Mouse (Mus musculus) spleen, adult 18-20 months (tissue): Measurements from ENCODE around the gene Rbpj.

Experiments used
- DNase-seq, 2 experiments: peaks; one replicate each; pipeline ENCODE4 v3.0.0; 2022; ENCODE audit warnings: mixed read lengths in 2 of 2

The Rbpj gene

DNA sequence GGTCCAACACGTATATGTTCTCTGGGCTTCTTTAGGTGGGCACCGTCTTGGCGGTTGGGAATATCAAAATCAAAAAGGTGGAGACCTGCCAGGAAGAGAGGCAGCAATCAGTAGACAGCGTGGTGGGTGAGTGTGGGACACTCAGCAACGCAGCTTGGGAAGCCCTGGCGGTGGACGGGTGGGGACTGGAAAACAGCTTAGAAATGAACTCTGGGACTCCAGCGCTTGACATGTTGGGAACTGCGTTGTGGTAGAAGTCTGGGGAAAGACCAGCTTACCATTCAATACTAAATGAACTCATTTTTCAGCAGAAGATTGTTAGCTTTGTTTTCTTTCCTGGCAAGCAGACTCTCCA is 3.8 kb downstream of the Rbpj start:
- DNase-seq = no peak

DNA sequence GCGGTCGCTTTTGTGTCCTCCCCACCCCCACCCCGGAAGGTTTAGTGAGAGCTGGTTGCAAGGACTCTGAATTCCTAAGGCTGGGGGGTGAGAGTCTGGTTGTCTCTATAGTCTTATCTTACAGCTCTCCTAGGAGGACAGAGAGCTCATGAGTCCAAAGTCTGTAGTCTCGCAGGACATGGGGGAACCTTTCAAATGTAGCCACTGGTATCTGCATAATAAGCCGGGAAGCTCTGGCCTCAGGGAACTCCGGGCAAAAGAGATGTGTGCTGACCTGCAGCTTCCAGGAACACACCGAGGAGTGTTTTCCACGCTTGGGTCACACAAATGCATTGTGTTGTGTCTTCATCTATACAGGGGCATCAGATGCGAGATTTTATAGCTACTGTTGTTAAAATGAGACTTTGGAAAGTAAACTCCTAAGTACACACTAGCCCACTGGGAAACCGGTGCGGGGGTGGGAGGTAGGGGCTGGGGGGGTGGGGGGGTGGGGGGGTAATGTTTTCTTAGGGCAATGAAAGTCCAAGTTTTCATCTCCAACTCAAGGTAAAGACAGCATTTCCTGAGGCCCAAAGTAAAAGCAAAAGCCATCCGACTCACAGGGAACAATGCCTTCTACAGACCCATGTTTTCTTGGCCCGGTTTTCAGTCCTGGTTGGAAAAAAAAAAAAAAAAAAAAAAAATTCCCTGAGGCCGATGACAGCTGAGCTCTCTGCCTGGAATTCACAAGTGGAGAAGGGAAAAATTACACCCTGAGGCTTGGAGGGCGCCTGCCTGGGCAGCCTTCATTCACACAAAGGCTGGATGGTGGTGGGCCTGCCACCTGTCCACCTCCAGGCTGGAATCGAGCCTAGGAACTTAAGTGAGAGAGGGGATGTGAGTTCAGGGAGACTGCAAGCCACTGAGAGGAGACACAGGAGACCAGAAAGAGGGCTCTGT is 4.5 kb downstream of the Rbpj start:
- DNase-seq = no peak

- no peak for DNase-seq
Measured at GRCm38 (mm10) chr5:53472485-53472884, 6.5 kb downstream of the Rbpj start.

DNA sequence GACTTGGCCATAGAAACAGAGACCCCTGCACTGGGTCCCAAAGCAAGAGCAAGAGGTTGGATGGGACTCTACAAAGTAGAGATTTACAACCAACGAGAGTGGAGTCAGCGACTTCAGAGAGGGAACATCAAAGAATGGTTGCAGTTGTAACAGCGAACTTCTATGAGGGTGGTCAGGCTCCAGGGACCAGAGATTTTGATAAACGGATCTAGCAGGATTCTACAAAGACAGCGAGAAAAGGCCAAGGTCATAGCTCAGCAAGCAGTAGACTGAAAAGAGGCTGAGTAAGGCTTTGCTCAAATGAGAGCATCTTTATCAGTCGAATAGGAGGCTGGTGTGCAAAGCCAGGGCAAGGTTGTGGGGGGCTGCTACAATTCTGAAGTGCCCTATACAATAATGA is 13.2 kb downstream of the Rbpj start:
- DNase-seq = no peak

GRCm38 (mm10) chr5:53479891-53480290 is 13.9 kb downstream of the Rbpj start:
- DNase-seq = no peak

DNA sequence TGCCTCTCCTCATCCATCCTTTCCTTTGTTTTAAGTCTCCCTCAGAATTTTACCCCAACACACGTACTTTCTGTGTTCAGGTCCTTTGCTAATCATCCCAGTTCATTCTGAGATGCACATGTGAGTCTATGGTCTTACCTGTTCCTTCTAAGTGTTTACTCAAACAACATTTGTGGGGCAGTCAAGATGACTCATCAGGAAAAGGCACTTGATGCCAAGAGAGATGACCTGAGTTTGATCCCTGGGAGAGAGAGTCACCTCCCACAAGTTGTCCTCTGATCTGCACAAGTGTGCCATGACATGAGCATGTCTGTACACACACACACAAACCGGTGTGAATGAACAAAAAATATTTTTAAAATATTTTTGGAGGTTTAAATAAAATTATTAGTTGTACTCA is 15.1 kb downstream of the Rbpj start:
- DNase-seq = no peak

DNA sequence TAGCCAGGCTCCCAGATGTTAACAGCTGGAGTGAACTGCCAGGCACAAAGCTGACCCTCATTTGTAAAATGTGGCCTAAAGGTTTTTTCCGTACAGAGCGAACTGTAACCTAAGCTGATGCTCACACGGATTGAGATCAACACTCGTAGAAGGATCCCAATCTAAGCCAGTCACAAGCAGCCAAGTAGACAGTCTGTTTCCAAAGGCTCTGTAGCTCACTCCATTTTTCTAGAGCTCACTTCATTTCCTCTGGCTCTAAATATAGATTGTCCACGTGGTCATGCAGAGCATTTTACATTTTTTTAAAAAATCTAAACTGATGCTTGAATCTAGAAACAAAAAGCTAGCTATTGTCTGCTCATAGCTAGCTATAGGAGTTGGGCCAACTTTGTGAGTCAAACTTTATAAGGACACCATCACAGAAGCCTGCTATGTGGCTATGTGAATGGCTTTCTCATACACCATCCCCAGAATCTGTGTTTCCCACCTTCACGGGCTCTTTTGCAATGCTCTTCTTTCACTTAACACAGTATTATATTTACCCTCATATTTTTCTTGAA is 19.2 kb downstream of the Rbpj start:
- DNase-seq = no peak

GRCm38 (mm10) chr5:53485934-53486475 is 20.1 kb downstream of the Rbpj start:
- DNase-seq = no peak

- DNase-seq = no peak
Measured at GRCm38 (mm10) chr5:53486966-53487592, 21.1 kb downstream of the Rbpj start.

- DNase-seq = no peak
Measured at GRCm38 (mm10) chr5:53490697-53491099, 24.7 kb downstream of the Rbpj start.

- DNase-seq = no peak
Measured at GRCm38 (mm10) chr5:53493756-53494155, 27.8 kb downstream of the Rbpj start.

DNA sequence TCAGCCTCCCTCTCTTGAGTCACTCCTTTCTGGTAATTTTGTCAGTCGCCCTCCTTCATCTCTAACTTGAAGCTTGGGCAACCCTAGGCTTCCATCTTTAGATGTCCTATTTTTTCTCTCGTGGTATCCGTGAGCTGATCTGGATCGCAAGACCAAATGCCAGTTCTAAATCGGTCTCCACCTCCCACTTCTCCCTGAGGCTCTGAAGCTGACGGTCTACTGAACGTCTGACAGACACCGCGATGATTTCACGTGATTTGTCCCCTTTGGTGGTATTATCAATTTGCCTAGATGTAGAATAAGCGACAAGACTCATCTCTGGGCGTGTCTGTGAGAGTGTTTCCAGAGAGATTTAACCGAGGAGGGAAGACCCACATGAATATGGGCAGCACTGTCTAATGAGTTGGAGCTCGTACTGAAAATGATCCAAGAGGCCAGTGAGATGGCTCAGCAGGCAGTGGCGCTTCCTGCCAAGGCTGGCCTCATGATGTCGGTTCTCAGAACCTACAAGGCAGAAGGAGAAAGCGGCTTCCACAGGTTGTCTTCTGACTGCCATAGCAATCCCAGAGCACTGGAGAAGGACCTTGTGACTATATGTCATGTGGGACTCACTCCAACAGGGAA is 28.7 kb downstream of the Rbpj start:
- DNase-seq = no peak

DNA sequence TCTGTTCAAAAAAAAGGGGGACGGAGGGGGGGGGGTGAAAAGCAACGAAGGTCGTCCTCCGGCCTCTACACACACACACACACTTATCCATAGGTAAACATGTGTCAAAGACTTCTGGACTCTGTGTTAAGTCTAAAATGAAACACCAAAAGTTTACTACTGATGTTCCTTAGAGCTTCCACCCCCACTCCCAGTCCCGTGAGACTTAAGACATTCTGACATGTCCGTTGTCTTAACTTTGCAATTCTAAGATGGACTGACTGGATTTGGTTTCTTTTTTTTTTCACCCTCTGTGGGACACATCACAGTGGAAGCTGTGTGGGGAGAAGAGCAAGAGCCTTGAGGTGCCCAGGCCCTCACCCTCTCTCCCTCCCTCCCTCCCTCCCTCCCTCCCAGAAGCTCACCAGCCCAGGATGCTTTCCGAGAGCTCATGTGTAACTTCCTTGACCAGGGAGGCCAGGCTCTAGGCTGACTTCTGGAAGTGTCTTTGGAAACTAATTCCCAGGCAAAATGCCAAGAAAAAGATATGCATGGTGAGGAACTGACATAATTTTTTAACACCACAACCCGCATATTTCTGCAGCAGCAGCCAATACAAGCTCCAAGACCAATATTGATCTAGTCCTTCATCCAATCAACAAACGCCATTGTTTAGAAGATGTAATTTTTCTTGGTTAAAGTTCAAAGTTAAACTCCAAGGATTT is 31.0 kb downstream of the Rbpj start:
- no peak for DNase-seq

GRCm38 (mm10) chr5:53499571-53499970 is 33.6 kb downstream of the Rbpj start:
- DNase-seq = no peak

- DNase-seq = no peak
Measured at GRCm38 (mm10) chr5:53500509-53501145, 34.7 kb downstream of the Rbpj start.

DNA sequence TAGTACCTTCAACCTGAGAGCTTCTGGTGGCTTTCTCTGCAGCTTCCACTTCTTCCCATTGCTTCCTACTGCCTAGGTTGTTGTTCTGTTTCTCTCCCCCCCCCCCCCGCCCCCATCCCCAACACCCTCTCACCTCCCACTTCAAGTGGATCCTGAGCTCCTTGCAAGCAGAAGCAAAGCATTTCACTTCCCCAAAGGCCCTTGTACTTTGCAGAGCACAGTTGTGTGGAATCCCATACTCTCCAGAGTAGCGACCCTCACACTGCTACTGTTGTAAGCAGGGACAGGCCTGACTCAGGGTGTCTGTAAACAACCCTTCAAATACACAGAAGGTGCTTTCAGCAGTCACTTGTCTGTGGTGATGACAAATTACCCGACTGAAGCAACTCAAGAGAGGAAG is 37.3 kb downstream of the Rbpj start:
- DNase-seq = no peak

GRCm38 (mm10) chr5:53505751-53506150 is 39.8 kb downstream of the Rbpj start:
- DNase-seq = no peak

- DNase-seq = no peak
Measured at GRCm38 (mm10) chr5:53507371-53507770, 41.4 kb downstream of the Rbpj start.

- no peak for DNase-seq
Measured at GRCm38 (mm10) chr5:53509465-53509864, 43.5 kb downstream of the Rbpj start.

GRCm38 (mm10) chr5:53509927-53510326 is 44.0 kb downstream of the Rbpj start:
- no peak for DNase-seq

GRCm38 (mm10) chr5:53511426-53511825 is 45.5 kb downstream of the Rbpj start:
- no peak for DNase-seq

DNA sequence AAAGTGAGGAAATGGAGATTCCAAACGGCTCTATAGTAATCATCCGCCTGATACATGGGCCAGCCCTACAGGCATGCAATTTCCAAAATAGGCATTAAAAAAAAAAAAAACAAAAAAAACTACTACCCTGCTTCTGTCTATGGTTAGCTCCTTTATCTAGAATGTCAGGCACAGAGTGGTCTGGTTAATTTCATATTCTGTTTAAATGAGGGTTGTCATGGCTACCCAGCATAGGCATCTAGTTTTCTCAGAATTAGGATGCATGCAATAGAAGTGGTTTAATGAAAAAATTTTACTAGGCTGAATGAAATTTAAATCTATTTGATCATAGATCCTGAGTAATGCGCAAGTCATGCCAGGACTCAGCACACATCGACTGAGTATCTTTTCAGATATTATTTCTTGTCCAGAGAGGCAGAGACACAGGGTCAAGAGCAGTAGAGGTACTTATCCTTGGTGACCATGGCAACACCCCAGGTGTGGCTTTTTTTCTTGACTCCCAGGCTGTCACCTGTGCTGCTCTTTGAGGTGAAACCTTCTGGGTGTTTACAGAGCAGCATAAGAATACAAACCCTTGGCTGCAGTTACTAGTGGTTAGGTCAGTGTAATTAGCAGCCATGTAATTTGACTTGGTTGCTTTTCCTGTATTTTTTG is 49.1 kb downstream of the Rbpj start:
- DNase-seq = no peak
